Mouse (Mus musculus) monocyte, adult 5-6 weeks (primary cell): Measurements from ENCODE around the gene Prim1. TPM values are rescaled to one million over a fixed set of nuclear protein-coding genes. Genes with fewer than 3 reads are reported as not detected.
"Not testable (repeated sequence)": the region's sequence is repeated elsewhere in the genome, so short reads cannot be mapped to it uniquely, and the experiment has no call there.

Source experiments
- ATAC-seq: fragments of 153-309, 156-312 bp; replicated peaks from 2 replicates; pipeline ENCODE4 v1.8.0; 2017; ENCODE audit warnings: mild to moderate bottlenecking; ENCODE audit not compliant: low TSS enrichment, insufficient number of reproducible peaks, severe bottlenecking, poor library complexity, low FRiP score
- total RNA-seq: library from RNA; stranded (forward); fragments of 200-1000, 200-491, 200-594 nt; gene quantifications from 3 replicates; pipeline ENCODE4 v1.2.3, GENCODE M21; 2017

Gene Prim1
- total RNA-seq, 1 experiment from 2014 or later: 11.8 TPM

GRCm38 (mm10) chr10:128062221-128062989, 47.4 kb downstream of the Prim1 start:
- no peak for ATAC-seq

- no peak for ATAC-seq
These were observed 51.1 kb downstream of the Prim1 start for GRCm38 (mm10) chr10:128066072-128066471.

GRCm38 (mm10) chr10:128069201-128069600, 54.2 kb downstream of the Prim1 start:
- ATAC-seq: no peak

GRCm38 (mm10) chr10:128070432-128070831, 55.5 kb downstream of the Prim1 start:
- not testable (repeated sequence) for ATAC-seq

GRCm38 (mm10) chr10:128078269-128078668, 63.3 kb downstream of the Prim1 start:
- not testable (repeated sequence) for ATAC-seq

Other genes starting within 250 kb of the Prim1 start
- 0.19 to 1.2 TPM (median 1.0 TPM) in 3 replicates for gene Rdh9, start 238.8 kb upstream of the Prim1 start, total RNA-seq
- not detected in 3 replicates for gene Rdh16, start 214.0 kb upstream of the Prim1 start, total RNA-seq
- gene Rdh19, start 165.2 kb upstream of the Prim1 start, total RNA-seq: not detected in 3 replicates
- not detected in 3 replicates for gene Rdh16f2, start 148.7 kb upstream of the Prim1 start, total RNA-seq
- gene Rdh7, start 126.4 kb upstream of the Prim1 start, total RNA-seq: not detected in 3 replicates
- gene Sdr9c7, start 116.7 kb upstream of the Prim1 start, total RNA-seq: not detected in 3 replicates
- not detected in 3 replicates for gene Hsd17b6, start 7.6 kb upstream of the Prim1 start, total RNA-seq
- gene Naca, start 20.4 kb downstream of the Prim1 start, total RNA-seq: 950 to 1,122 TPM (median 1,063 TPM) in 3 replicates
- 122 to 160 TPM (median 144 TPM) in 3 replicates for gene Ptges3, start 43.8 kb downstream of the Prim1 start, total RNA-seq
- gene Atp5b, start 68.1 kb downstream of the Prim1 start, total RNA-seq: 601 to 762 TPM (median 711 TPM) in 3 replicates
- gene Baz2a, start 76.4 kb downstream of the Prim1 start, total RNA-seq: 36.8 to 80.0 TPM (median 45.1 TPM) in 3 replicates
- gene Rbms2, start 165.1 kb downstream of the Prim1 start, total RNA-seq: 2.2 to 23.9 TPM (median 6.5 TPM) in 3 replicates
- gene Gls2, start 179.3 kb downstream of the Prim1 start, total RNA-seq: not detected in 3 replicates
- 5.1 to 9.0 TPM (median 7.3 TPM) in 3 replicates for gene Spryd4, start 196.6 kb downstream of the Prim1 start, total RNA-seq
- gene Mip, start 210.7 kb downstream of the Prim1 start, total RNA-seq: not detected in 3 replicates
- gene Timeless, start 216.9 kb downstream of the Prim1 start, total RNA-seq: 6.0 to 13.5 TPM (median 9.7 TPM) in 3 replicates
- not detected in 3 replicates for gene Apon, start 238.9 kb downstream of the Prim1 start, total RNA-seq